Mouse (Mus musculus) forebrain, embryonic 16.5 days (tissue): ENCODE data around the gene Mapk6. TPM values are rescaled to one million over a fixed set of nuclear protein-coding genes. Genes with fewer than 3 reads are reported as not detected.
"Not testable (repeated sequence)": the region's sequence is repeated elsewhere in the genome, so short reads cannot be mapped to it uniquely, and the experiment has no call there.

ENCODE experiments used
- ATAC-seq: fragments of 200-750 bp; cut with Nextera tagmentation; 2 replicates; pipeline ENCODE4 v1.8.0; 2017; ENCODE audit warnings: mild to moderate bottlenecking, moderate library complexity
- H3K27ac ChIP-seq: fragments of 300-500 bp; sonication (generic); 2 replicates; pipeline ENCODE4 v1.5.1; 2014; ENCODE audit warnings: low read length, control low read depth
- H3K27me3 ChIP-seq: fragments of 300-500 bp; sonication (generic); replicated peaks from 2 replicates; pipeline ENCODE4 v1.6.1; 2014; ENCODE audit warnings: low read length; ENCODE audit not compliant: control insufficient read depth, insufficient read depth
- H3K36me3 ChIP-seq: fragments of 300-500 bp; sonication (generic); 2 replicates; pipeline ENCODE4 v1.6.1; 2014; ENCODE audit not compliant: control insufficient read depth, insufficient read depth
- H3K4me1 ChIP-seq: fragments of 300-500 bp; sonication (generic); replicated peaks from 2 replicates; pipeline ENCODE4 v1.6.1; 2014; ENCODE audit warnings: low read length; ENCODE audit not compliant: control insufficient read depth, insufficient read depth
- H3K4me2 ChIP-seq: fragments of 300-500 bp; sonication (generic); 2 replicates; pipeline ENCODE4 v1.6.1; 2014; ENCODE audit warnings: mild to moderate bottlenecking, low read length, control low read depth
- H3K4me3 ChIP-seq: fragments of 300-500 bp; sonication (generic); replicated peaks from 2 replicates; pipeline ENCODE4 v1.5.1; 2014; ENCODE audit warnings: mild to moderate bottlenecking, low read length, control low read depth
- H3K9ac ChIP-seq: fragments of 300-500 bp; sonication (generic); replicated peaks from 2 replicates; pipeline ENCODE4 v1.6.1; 2014; ENCODE audit warnings: low read depth, low read length, control low read depth
- H3K9me3 ChIP-seq: fragments of 300-500 bp; sonication (generic); 2 replicates; pipeline ENCODE4 v1.6.1; 2016; ENCODE audit warnings: low read length; ENCODE audit not compliant: control insufficient read depth
- WGBS: fragments of 180-500 bp; shearing (Covaris S2); extraction: QIAGEN DNeasy Blood & Tissue Kit; methylation state at CpG from one replicate; pipeline ENCODE4 v1.1.7; 2014; 5-methylcytosine and 5-hydroxymethylcytosine counted together
- polyA plus RNA-seq: library from polyadenylated mRNA; unstranded; fragments of >200 nt; fragmentation: Nextera tagmentation; extraction: Ambion mirVana; gene quantifications from 2 replicates; pipeline ENCODE4 v1.2.1, GENCODE M21; 2015

Gene Mapk6
- polyA plus RNA-seq = 139 and 141 TPM in 2 replicates

GRCm38 (mm10) chr9:75409852-75410378, at the start of gene Mapk6:
TSS of gene Mapk6 (minus strand) at chr9:75410005.
- H3K4me3 ChIP-seq = peak within 1 kb of the TSS; percentile 94
- H3K27ac ChIP-seq = peak within 1 kb of the TSS; percentile 98
- under 1% methylated on average over 55 of the region's 58 CpGs for WGBS
- no peaks in the 10 kb centered on the region for H3K36me3 ChIP-seq
- H3K4me2 ChIP-seq = peak within 1 kb of the TSS; percentile 66
- H3K9me3 ChIP-seq = no peaks in the 10 kb centered on the region
- peak; percentile 92 for ATAC-seq
- peak within 1 kb of the TSS; percentile 90 for H3K9ac ChIP-seq
- H3K4me1 ChIP-seq = peaks cover 20% of the 10 kb centered on the region
- no peaks in the 10 kb centered on the region for H3K27me3 ChIP-seq

- H3K9ac ChIP-seq = no peak overlapping the region
- WGBS = 77% methylated on average over 10 of the region's 10 CpGs
- no peak overlapping the region for H3K4me2 ChIP-seq
- H3K4me3 ChIP-seq = no peak overlapping the region
- H3K36me3 ChIP-seq = peaks cover 68% of the 10 kb centered on the region
- H3K27me3 ChIP-seq = no peaks in the 10 kb centered on the region
- ATAC-seq = no peak
- H3K4me1 ChIP-seq = no peaks in the 10 kb centered on the region
- no peak overlapping the region for H3K27ac ChIP-seq
- no peaks in the 10 kb centered on the region for H3K9me3 ChIP-seq
These were observed 45.9 kb upstream of the Mapk6 start for GRCm38 (mm10) chr9:75455684-75456083.

GRCm38 (mm10) chr9:75453994-75454393, 44.2 kb upstream of the Mapk6 start:
- H3K4me3 ChIP-seq = no peak overlapping the region
- H3K9me3 ChIP-seq = no peaks in the 10 kb centered on the region
- H3K4me2 ChIP-seq = no peak overlapping the region
- H3K27me3 ChIP-seq = no peaks in the 10 kb centered on the region
- H3K9ac ChIP-seq = no peak overlapping the region
- peaks cover 62% of the 10 kb centered on the region for H3K36me3 ChIP-seq
- H3K4me1 ChIP-seq = no peaks in the 10 kb centered on the region
- ATAC-seq = no peak
- no peak overlapping the region for H3K27ac ChIP-seq
- WGBS = 90% methylated on average over 2 of the region's 2 CpGs

- Histone ChIP-seq H3K27ac (no peak overlapping the region), H3K36me3 (peaks cover 33% of the 10 kb centered on the region), H3K4me3 (no peak overlapping the region), H3K27me3 (no peaks in the 10 kb centered on the region), H3K9ac (no peak overlapping the region), H3K9me3 (no peaks in the 10 kb centered on the region), H3K4me2 (no peak overlapping the region), H3K4me1 (peaks cover 1% of the 10 kb centered on the region)
- no peak for ATAC-seq
- WGBS = 97% methylated on average over 3 of the region's 3 CpGs
These were observed 38.2 kb upstream of the Mapk6 start for GRCm38 (mm10) chr9:75448021-75448420.

GRCm38 (mm10) chr9:75446574-75446973, 36.8 kb upstream of the Mapk6 start:
- not testable (repeated sequence) for H3K4me2 ChIP-seq, H3K9me3 ChIP-seq, H3K27ac ChIP-seq, H3K27me3 ChIP-seq, ATAC-seq, H3K4me3 ChIP-seq, H3K9ac ChIP-seq
- Histone ChIP-seq H3K4me1 (peaks cover 12% of the 10 kb centered on the region), H3K36me3 (peaks cover 23% of the 10 kb centered on the region)
- 87% methylated on average over 10 of the region's 10 CpGs for WGBS

GRCm38 (mm10) chr9:75444981-75445380, 35.2 kb upstream of the Mapk6 start:
- Histone ChIP-seq H3K27me3 (no peaks in the 10 kb centered on the region), H3K9ac (no peak overlapping the region), H3K4me2 (no peak overlapping the region), H3K4me3 (no peak overlapping the region), H3K27ac (no peak overlapping the region), H3K36me3 (peaks cover 18% of the 10 kb centered on the region), H3K9me3 (no peaks in the 10 kb centered on the region), H3K4me1 (peaks cover 12% of the 10 kb centered on the region)
- ATAC-seq = no peak
- 91% methylated on average over 15 of the region's 15 CpGs for WGBS

GRCm38 (mm10) chr9:75441691-75442131, 31.9 kb upstream of the Mapk6 start:
- peak; percentile 87 for ATAC-seq
- peaks cover 12% of the 10 kb centered on the region for H3K4me1 ChIP-seq
- H3K4me3 ChIP-seq = peak overlapping the region; percentile 69
- 0% methylated on average over 31 of the region's 31 CpGs for WGBS
- no peaks in the 10 kb centered on the region for H3K9me3 ChIP-seq
- H3K36me3 ChIP-seq = no peaks in the 10 kb centered on the region
- H3K4me2 ChIP-seq = peak overlapping the region; percentile 81
- no peaks in the 10 kb centered on the region for H3K27me3 ChIP-seq
- peak overlapping the region; percentile 75 for H3K9ac ChIP-seq
- peak overlapping the region; percentile 87 for H3K27ac ChIP-seq

- peaks cover 12% of the 10 kb centered on the region for H3K4me1 ChIP-seq
- WGBS = under 1% methylated on average over 45 of the region's 45 CpGs
- peak; percentile 93 for ATAC-seq
- peak within 1 kb of the TSS; percentile 81 for H3K4me2 ChIP-seq
- H3K4me3 ChIP-seq = peak within 1 kb of the TSS; percentile 69
- peak within 1 kb of the TSS; percentile 75 for H3K9ac ChIP-seq
- H3K27ac ChIP-seq = peak within 1 kb of the TSS; percentile 87
- H3K27me3 ChIP-seq = no peaks in the 10 kb centered on the region
- H3K9me3 ChIP-seq = no peaks in the 10 kb centered on the region
- H3K36me3 ChIP-seq = no peaks in the 10 kb centered on the region
These were observed 31.2 kb upstream of the Mapk6 start, which contains the start of gene Leo1 for GRCm38 (mm10) chr9:75440796-75441666. TSS of gene Leo1 (plus strand) at chr9:75441524.

GRCm38 (mm10) chr9:75437653-75438385, 28.0 kb upstream of the Mapk6 start:
- H3K9me3 ChIP-seq = no peaks in the 10 kb centered on the region
- H3K36me3 ChIP-seq = no peaks in the 10 kb centered on the region
- H3K4me2 ChIP-seq = no peak overlapping the region
- H3K27ac ChIP-seq = no peak overlapping the region
- H3K4me1 ChIP-seq = peaks cover 9% of the 10 kb centered on the region
- no peaks in the 10 kb centered on the region for H3K27me3 ChIP-seq
- no peak overlapping the region for H3K4me3 ChIP-seq
- 27% methylated on average over 6 of the region's 6 CpGs for WGBS
- no peak overlapping the region for H3K9ac ChIP-seq
- no peak for ATAC-seq
